Mouse (Mus musculus) mesoderm, embryonic 11.5 days (tissue): ENCODE data around the gene Gp1bb.

Source experiments
- DNase-seq: peaks from one replicate; pipeline ENCODE4 v3.0.0-alpha.2; 2012; ENCODE audit warnings: low read depth, low spot score

Gp1bb gene

DNA sequence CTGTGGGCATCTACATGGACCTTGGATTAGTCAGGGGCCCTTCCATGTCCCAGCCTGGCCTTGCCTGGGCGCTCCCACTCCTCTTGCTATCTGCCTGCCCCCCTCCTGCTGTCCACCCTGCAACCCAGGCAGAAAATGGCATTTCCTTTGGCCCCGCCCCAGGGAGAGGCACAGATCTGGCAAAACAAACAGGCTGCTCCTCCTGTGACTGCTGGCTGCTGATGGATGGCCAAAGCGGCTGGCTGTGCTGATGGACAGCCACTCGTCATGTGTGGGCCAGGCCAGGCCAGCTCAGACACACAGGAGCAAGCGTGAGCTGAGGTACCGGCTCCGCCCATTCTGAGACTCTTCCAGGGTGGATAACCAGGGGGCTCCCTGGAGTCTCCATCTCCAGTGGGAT, 20.8 kb downstream of the Gp1bb start:
- no peak for DNase-seq

DNA sequence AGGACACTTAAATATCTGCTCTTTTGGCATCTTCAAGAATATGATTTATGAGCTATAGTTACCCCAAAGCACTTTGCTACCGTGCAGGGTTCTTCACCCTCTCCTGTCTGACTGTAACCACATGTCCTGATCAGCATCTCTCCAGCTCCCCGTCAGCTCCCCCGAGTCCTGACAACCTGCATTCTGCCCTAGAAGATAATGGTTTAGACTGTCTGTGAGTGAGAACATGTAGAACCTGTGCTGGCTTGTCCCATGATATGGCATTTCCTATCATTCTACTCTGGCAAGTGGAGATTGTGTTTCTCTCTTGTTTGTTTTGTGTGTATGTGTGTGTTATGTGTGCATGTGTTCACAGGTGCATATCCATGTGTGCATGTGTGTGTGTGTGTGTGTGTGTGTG, 24.2 kb downstream of the Gp1bb start:
- DNase-seq, result no peak

DNA sequence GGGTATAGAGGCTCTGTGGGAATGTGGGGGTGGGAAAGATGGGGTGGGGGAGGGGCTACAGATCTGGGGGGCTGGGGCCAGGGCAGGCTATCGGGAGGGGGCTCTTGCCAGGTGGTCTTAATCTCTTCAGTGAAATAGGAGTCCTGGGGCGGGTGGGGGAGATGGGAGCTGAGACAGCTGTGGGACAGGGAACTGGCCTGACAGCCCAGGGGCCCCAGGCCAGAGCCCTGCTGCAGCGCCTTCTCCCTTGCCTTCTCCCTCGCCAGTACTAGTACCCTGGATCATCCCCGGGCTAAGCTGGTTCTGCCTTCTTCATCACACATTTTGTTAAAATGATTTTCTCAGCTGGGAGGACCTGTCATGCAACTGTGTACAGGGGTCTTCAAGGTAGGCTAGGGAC, 25.9 kb downstream of the Gp1bb start:
- no peak for DNase-seq

DNA sequence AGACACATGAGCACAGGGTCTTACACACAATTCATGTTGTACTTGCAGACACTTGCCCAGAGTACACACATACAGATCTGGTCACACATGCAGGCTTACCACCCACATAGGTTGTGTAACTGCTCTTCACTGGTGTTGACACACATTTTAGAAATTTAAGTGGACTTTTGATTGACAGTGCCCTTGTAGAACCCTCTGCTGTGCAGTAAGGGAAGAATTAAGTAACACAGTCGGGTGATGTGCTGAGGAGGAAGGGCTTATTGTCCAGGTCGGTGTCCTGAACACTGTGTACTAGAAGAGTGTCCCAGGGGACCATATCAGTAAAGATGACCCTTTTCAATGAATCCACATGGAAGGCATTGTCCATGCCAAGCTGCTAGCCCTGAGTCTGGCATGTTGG, 28.3 kb downstream of the Gp1bb start:
- DNase-seq, result no peak

DNA sequence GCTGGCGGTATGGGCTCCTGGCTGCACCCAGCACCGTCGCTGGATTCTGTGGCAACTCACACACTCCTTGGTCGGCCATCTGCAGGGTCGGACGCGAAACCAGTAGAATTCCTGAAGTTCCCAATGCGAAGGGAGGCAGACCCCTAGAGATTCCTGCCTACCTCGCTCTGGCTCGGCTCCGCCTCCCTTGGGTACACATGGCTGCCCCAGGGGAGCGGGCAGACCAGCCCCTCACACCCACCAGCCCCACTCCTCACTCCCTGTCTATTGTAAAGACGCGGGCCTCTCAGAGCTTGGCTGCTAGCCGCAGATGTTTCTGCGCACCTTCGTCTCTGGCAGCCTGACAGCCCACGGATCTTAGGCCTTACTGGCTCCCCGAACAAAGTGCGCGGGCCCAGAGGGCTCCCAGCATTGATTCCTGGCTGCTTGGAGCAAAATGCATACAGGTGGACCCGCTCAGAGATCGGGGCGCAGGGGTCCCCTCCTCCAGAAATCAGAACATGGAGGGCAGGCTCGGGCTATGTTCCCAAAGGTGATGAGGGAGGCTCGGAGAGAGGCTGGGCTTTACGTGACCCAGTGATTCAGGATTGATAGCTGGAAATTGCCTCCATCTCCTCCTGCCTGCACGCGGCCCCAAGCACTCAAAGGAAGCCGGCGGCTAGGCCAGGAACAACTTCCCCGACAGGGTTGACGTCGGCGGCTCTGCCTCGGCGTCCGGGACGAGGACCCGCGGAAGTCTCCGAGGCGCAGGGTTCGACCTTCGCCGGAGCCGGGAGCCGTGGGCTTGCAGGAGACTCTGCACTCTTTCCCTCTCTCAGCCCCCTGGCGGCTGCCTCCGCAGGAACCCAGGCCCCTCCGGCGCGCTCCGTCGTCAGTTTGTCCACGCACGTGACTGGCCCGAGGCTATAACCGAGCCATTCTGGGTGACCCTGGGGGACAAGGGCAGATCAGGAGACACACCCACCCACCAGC, 30.9 kb downstream of the Gp1bb start:
- DNase-seq, result no peak

DNA sequence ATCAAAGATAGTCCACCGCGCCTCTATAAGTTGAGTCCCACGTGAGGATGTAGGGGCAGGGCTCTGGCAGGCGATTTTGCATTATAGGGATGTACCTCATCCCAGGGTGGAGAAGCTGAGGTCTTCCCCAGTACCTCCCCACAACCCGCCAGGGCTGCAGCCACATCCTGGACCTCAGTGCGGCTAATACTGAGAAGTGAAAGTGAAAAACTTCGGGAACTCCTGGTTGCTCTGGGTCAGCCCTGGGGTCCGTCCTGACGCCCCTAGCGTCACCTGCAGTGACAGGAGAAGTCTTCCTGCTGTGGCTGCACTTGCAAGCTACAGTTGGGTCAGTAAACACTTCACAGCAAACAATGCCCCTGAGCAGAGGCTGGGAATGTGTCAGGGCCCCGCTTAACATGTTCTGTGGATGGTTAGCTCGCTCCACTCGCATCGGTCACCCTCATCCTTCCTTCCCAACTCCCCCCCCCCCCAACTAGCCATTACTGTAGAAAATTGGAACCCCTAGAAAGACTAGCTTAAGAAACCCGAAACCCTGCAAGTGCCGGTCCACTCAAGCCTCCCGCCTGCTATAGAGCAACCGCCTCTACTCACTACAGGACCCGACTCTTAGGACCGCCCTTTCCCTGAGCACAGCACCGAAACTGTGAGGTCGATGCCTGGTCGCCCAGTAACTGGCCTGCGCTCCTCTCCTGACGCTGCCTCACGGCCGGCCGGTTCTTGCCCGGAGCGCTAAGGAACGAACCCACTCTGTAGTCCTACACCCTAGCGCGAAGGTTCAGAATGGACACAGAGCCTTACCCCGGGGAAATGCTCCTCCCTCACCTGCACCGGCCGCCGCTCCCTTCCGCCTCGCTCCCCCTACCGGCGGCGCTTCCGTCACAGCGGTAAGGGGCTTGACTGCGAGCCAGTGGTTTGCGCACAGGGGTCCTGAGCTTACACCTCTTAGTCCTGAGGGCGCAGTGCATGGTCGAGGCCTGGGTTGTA, 32.1 kb downstream of the Gp1bb start, which contains the start of gene Tbx1:
Gene Tbx1, minus strand, starts transcription at position 868 of the 987 bp plus-strand sequence.
- no peak for DNase-seq

DNA sequence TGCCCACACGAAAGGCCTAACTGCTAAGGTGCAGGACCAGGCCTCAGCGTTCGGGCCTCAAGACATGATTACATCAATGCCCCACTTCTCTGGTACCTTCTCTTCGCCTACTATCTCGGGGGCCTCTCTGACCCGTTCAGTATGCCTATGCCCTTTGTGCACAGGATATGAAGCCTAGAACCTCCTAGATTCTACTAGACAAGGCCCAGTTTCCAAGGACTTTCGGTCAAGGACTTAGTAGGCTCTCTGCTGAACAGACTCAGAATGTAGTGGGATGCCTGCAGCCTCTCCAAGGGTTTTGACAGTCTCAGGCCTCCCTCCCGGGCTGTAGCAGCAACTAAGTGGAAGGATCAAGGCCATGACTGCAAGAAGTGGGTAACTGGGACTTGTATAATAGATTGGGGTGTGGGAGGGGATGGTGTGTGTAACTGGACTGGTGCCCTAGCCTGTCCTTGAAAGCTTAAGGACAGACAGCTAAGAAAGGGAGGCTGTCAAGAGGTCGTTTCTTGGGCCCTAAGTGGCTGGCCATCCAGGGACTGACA, 33.1 kb downstream of the Gp1bb start:
- DNase-seq, result no peak

DNA sequence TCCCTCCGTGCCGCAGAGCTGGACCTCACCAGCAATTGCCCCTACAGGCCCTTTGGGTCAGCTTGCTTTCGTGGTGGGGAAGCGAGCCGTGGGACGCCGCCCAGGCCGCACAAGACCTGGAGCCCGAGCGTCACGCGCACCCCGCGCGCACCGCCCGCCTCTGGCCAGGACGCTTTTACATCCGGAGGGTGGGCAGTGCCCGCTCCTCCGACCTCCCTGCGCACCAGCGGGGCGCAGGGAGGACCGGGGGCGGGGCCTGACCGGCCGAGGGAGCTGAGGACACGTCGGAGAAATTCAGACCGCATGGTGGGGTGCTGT, 33.5 kb downstream of the Gp1bb start:
- DNase-seq, result no peak

DNA sequence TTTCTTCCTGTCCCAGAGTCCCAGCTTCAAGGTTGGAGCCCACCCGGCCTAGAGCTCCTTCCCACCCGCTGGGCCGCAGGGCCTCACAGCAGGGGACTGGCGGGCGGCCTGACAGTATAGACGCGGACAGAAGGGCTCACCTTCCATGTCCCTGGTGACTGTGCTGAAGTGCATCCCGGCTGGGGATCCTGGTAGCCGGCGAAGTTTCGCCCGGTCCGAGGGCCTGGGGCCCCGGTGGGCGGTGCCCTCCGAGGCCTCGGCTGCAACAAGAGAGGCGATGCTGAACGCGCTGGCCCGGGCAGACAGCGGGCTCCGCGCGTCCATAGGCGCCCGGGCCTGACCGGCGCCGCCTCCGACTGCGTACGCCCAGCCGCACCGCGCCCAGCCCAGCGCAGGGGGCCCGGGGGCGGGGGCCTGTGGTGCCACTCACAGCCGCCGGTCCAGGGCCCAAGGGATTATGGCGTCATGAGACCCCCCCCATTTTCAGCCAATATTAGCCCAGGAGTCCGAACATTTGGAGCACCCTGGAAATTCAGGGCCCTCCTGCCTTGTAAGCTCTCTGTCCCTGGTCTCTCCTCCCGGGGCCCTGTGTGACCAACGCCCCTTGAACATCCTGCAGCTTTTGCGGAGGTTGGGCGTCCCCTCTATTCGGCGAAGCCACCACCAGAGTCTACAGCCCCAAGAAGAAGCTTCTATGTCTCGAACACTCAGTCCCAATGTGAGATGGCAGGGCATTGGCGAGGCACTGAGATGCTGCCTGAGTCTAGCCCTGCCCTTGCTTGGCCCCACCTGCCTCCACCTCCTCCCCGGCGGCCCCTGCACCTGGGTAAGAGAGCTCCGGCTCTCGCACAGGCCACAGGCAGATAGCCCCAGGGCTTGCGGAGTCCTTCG, 34.1 kb downstream of the Gp1bb start:
- no peak for DNase-seq

DNA sequence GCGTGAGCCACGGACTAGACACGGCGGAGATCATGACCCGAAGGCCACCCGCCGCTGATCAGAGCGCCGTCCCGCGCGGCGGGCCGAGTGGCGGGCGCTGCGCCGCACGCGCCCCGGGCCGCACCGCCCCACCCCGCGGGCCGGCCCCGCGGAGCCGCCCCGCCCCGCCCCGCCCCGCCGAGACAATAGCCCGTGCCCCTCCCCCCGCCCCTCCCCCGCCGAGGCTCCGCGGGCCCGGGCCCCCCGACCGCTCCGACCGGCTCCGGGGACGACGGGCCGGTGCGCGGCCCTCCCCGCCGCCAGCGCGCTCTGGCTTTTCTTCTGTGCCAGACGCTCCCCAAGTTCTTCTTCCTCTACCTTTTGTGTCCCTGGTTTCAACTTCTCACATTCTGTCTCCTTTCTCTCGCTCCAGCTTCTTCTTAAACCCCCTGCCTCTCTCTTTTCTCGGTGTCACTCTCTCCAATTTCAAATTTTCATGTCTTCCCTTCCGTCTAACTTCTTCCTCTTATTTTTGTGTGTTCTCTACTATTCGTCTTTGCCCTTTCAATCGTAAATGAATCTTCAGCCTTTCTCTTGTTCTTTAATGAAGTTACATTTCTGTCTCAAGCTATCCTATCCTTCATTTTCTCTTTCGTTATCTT, 35.2 kb downstream of the Gp1bb start:
- DNase-seq, result no peak

DNA sequence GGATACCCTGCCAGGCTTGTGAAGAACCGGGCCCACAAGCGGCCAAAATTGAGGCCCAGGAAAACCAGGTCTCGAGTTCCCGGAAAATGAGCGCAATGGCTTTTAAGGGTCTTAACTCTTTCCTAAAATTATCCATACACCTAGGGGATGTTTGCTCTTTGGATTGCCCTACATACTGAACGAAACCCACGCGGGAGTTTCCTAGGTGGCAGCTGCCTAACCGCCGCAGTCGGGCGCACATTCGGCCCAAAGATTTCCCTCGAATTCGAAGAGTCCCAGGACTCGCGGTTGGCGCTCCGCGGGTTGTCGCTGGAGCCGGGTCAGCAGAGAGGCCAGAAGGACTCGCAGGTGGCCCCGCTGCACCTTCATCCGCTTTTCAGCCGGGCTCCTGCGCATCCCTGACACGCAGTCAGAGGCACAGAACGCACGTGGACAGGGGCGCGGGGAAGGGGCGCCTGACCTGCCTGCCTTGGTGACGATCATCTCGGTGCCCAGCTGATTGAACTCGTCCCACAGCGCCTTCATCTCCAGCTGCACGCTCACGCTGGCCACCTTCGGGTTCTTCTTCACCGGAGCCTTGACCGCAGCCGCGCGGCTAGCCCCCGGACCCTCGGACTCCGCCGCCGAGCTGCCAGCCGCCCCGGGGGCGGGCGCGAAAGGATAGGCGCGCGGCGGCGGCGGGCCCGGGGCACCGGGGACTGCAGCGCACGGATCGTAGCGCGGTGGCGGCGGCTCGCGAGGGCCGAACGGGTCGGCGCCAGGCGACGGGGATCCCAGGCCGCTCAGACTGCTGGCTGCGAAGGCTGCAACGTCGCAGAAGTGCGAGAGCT, 35.9 kb downstream of the Gp1bb start:
- DNase-seq, result no peak

DNA sequence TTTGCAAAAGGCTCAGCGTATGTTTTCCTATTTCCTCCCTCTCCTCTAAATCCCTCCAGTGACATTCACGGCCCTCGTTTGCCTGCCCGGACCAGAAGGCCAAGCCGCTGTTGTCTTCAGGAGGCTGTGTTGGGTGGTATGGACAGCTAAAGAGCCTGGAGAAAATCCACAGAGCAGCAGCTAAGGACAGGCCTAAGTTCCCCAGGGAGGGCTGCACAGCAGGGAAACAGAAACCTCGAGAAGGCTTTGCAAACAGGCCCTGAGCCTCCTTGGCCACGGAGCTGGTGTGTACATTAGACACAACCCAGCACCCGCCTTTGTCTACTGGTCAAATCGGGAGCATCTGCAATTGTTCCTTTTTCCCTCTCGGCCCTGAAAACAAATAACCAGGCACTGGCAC, 36.5 kb downstream of the Gp1bb start:
- no peak for DNase-seq

DNA sequence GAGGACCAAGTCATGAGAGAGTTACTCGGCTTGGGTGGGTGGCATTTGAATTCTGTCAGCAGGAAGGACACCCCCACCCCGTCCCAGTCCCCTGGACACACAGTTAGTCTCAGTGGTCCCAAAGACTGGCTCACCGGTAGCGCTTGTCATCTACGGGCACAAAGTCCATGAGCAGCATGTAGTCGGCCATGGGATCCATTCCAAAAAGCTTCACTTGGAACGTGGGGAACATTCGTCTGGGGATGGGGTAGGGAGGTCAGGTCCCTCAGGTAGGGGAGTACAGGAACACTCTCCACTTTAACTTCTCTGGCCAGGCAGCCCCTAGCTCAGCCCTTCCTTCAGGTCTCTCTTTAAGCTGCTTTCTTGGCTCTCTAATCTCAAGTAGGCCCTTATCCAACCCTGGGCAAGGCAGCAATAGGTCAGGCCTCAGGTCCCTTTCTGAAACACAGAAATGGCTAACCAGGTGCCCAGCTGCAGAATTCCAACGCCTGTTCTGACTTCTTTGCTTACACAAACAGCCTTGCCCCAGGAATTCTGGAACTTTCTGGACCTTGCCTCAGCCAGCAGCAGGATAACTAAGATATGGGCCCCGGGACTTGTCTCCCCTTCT, 37.2 kb downstream of the Gp1bb start:
- DNase-seq, result no peak

DNA sequence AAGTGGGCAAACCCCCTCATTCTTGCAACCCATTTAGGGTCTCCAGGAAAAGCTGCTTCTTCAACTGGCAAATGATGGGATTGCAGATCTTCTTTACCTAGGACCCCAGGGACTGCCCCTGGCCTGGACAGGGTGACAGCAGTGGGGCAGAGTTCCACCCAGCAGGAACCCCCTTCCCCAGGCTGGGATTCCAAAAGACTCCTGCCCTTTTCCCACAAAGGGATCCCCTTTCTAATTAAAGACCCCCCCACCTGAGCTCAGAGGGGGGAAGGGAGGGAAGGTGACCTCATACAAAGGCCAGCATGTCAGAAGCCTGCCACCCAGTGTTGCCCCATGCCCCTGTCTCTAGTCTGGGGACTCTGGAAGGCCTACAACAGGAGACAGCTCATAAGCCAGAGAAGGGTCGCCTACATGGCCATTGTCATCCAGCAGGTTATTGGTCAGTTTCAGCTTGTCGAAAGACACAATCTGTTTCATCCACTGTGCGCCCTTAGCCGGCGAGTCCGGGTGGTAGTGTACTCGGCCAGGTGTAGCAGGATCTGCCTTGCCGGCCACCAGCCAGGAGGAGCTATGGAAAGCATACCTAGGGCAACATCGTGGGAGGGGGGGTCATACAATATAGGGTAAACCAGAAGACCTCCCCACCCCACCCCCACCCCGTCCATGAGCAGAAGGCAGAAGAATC, 38.4 kb downstream of the Gp1bb start:
- no peak for DNase-seq

DNA sequence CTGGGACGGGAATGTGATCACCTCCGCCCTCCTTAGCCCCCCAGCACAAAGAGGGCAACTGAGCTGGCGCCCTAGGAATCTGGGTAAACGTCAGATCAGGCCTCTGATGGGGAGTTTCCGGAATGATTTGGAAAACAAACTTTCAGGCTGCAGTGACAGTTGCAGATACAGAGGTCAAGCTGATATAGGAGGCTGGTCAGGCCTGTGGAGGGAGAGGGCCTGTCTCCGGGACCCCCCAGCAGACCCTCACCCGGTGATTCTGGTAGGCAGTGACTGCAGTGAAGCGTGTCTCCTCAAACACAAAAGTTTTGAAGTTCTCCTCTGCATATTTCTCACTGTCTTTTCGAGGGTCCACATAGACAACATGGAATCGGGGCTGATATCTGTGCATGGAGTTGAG, 39.0 kb downstream of the Gp1bb start:
- no peak for DNase-seq

DNA sequence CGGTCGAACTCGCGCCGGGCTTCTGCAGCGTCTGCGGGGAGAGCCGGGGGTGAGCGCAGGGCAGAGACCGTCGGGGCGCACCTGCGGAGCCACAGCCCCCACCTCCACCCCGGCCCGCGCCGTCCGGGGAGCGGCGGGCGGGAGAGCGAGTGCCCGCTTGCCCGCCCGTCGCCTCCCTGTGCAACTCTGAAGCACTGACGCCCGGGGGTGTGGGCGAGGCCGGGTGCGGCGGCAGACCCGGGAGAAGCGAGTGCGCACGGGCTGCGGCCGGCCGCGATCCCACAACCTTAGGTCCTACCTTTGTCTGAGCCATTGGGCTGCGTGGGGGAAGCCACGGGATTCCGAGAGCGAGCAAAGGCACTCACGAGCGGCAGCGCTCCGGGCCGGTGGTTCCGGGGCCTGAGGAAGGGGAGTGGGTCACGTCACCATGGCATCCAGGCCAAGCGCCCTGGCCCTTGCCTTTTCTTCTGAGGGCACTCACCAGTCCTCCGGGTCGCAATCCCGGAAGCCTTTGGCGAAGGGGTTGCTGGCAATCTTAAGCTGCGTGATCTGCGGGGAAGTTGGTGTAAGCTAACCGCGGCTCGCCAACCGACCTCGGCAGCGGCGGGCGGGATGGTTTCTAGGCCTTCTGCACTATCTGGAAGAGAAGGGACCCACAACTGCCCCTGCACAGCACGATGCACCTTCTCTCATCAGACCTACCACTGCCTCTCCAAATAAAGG, 39.6 kb downstream of the Gp1bb start:
- no peak for DNase-seq

DNA sequence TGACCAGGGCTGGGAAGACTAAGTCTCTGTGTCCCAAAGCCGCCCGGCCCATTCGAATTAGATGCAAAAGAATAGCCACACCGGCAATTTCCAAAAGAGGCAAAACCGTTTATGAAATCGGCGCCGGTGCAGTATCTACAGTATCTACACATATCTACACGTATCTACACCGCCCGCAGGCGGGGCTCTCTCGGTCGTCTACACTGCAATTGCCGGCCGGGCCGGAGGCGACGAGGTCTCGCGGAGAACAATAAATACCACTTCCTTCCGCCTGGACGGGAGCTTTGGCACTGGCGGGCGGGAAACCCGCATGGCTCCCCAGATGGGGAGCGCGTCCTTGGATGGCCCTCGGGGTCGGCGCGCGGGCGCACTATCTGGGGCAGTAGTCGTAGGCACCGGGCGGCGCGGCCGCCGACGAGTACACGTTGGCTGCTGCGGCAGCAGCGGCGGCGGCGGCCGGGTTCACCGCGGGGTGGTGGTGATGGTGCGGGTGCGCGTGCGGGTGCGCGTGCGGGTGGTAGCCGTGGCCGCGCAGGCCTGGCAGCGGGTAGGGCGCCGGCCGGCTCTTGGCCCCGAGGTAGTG, 40.5 kb downstream of the Gp1bb start:
- DNase-seq, result no peak
